Mouse (Mus musculus): Measurements from ENCODE around the gene Amdhd2. TPM values are rescaled to one million over a fixed set of nuclear protein-coding genes. Genes with fewer than 3 reads are reported as not detected.
"Not testable (repeated sequence)": the region's sequence is repeated elsewhere in the genome, so short reads cannot be mapped to it uniquely, and the experiment has no call there.

The Amdhd2 gene
- polyA plus RNA-seq, 1 experiment, result 57.6 TPM

DNA sequence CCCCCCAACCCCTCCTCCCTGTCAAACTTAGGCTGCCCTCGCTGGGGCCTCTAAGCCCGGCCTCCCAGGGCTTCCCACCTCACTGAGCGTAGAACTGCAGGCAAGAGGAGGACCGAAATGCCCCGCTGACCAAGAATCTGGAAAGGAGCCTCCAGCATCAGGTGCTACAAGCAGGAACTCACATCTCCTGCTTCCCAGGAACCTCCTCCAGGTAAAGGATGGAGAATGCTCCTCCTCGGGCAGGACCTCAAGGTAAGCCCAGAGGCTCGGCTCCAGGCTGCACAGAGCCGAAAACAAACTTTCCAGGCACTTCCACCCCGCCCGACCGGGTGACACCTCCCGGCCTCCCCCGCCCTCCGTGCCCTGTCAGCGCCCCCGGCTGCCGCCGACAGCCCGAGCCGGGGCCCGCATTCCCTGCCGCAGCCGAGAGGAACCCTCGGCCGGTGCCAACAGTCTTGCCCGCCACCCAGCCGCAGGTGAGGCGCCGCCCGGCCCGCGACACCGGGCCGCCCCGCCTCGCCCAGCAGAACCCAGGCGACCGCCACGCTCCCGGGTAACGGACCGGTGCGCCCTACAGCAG, 22.6 kb downstream of the Amdhd2 start:
- TF ChIP-seq CTCF (IDR thresholded peaks at IDR 0.05; ENCODE audit: borderline replicate concordance, control insufficient read depth, extremely low read depth, insufficient read depth, low read length, poor library complexity), result no peak

DNA sequence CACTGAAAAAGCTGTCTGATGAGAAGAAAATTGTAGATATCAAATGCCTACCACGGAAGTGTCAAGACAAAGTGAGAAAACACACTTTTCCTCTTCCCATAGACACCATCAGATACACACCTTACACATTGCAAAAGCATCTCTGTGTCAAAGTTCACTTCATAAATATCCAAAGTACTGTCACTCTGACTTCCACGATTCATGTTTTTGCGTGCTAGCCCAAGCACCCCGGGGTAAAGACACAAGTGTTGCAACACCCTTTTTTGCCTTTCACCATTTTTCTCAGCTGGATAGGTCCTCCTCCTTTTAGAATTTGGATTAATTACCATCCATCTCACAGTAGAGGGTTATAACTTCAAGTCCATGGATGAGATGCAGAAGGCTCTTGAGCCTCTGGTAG, 23.6 kb downstream of the Amdhd2 start:
- Histone ChIP-seq H3K27ac (ENCODE audit: control insufficient read depth, insufficient read depth, low read length) (no peak overlapping the region; the same call in 1 of the 2 replicates), H3K4me1 (replicated peaks; ENCODE audit: control insufficient read depth, insufficient read depth, low read length) (peaks cover 30% of the 10 kb centered on the region), H3K4me3 (ENCODE audit: control insufficient read depth, insufficient read depth, low read length) (no peak overlapping the region), H3K36me3 (ENCODE audit: control insufficient read depth, insufficient read depth, low read length) (no peaks in the 10 kb centered on the region), H3K27me3 (ENCODE audit: control insufficient read depth, insufficient read depth, low read length) (no peaks in the 10 kb centered on the region)
- WGBS, result 89% methylated on average over 4 of the region's 4 CpGs
- no peak for DNase-seq
- TF ChIP-seq POLR2A (IDR thresholded peaks at IDR 0.05; ENCODE audit: control insufficient read depth, extremely low read depth, insufficient read depth, low read length, poor library complexity) (no peak), CTCF (IDR thresholded peaks at IDR 0.05; ENCODE audit: borderline replicate concordance, control insufficient read depth, extremely low read depth, insufficient read depth, low read length, poor library complexity) (no peak)

More for the DNA sequence above, 22.6 kb downstream of the Amdhd2 start:
- WGBS, result under 1% methylated on average over 40 of the region's 43 CpGs
- Histone ChIP-seq H3K4me3 (ENCODE audit: control insufficient read depth, insufficient read depth, low read length) (peak overlapping the region; percentile 86), H3K4me1 (replicated peaks; ENCODE audit: control insufficient read depth, insufficient read depth, low read length) (peaks cover 26% of the 10 kb centered on the region), H3K36me3 (ENCODE audit: control insufficient read depth, insufficient read depth, low read length) (no peaks in the 10 kb centered on the region), H3K27ac (ENCODE audit: control insufficient read depth, insufficient read depth, low read length) (peak overlapping the region; percentile 77), H3K27me3 (ENCODE audit: control insufficient read depth, insufficient read depth, low read length) (no peaks in the 10 kb centered on the region)
- peak; percentile 51 for DNase-seq

DNA sequence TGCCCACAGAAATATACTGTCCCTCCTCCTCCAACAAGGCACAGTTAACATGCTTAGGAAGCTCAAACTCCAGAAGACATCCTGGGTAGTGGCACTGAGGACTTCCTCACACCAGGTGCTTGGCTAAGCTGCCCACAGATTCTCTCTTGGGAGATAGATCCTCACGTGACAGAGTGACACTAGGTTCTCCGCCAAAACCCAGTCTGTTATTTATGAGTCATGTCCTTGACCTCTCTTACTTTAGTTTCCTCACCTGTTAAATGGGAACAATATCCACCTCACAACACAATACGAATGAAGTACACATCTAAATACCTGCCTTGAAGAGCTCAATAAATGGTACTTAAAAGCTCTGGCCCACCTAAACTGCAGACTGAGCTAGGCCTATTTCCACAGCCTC, 24.3 kb downstream of the Amdhd2 start:
- no peak overlapping the region for H3K27ac ChIP-seq (ENCODE audit: control insufficient read depth, insufficient read depth, low read length)
- peaks cover 31% of the 10 kb centered on the region for H3K4me1 ChIP-seq (replicated peaks; ENCODE audit: control insufficient read depth, insufficient read depth, low read length)
- no peaks in the 10 kb centered on the region for H3K36me3 ChIP-seq (ENCODE audit: control insufficient read depth, insufficient read depth, low read length)
- no peak for DNase-seq
- 71% methylated on average over 3 of the region's 3 CpGs for WGBS
- H3K27me3 ChIP-seq (ENCODE audit: control insufficient read depth, insufficient read depth, low read length), result no peaks in the 10 kb centered on the region
- TF ChIP-seq CTCF (IDR thresholded peaks at IDR 0.05; ENCODE audit: borderline replicate concordance, control insufficient read depth, extremely low read depth, insufficient read depth, low read length, poor library complexity), result no peak
- no peak for TF ChIP-seq POLR2A (IDR thresholded peaks at IDR 0.05; ENCODE audit: control insufficient read depth, extremely low read depth, insufficient read depth, low read length, poor library complexity)
- H3K4me3 ChIP-seq (ENCODE audit: control insufficient read depth, insufficient read depth, low read length), result no peak overlapping the region

DNA sequence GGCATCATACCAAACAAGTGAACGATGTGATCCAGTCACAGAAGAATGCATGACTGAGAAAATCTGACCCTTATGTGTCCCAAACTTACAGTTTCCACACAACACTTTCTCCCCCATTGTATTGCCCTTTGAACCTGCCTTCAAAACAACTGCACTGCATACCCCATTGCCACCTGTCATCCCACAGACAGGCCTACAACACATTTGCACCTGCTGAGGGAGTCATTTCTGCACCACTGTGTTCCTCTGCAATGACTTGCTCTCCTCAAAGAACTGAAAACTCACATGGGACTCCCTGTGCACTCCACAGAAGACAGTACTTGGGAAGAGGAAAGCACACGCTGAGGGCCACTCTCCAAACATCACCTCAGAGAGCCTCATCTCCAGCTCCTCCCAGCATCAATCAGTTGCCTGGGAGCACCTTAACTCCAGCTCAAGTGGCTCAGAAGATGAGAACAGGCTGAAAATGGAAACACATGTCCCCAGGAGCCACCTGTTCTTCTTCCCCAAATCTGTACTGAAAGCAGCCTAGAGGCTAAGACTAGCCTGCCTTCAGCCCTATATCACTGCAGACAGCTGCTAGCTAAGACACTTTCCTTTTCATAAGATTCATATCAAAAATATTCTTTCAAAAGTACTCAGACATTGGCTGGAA, 26.2 kb downstream of the Amdhd2 start:
- Histone ChIP-seq H3K27ac (ENCODE audit: control insufficient read depth, insufficient read depth, low read length) (peak overlapping the region; percentile 92), H3K4me3 (ENCODE audit: control insufficient read depth, insufficient read depth, low read length) (no peak overlapping the region), H3K36me3 (ENCODE audit: control insufficient read depth, insufficient read depth, low read length) (no peaks in the 10 kb centered on the region), H3K27me3 (ENCODE audit: control insufficient read depth, insufficient read depth, low read length) (no peaks in the 10 kb centered on the region), H3K4me1 (replicated peaks; ENCODE audit: control insufficient read depth, insufficient read depth, low read length) (peaks cover 31% of the 10 kb centered on the region)
- 22% methylated on average over 2 of the region's 2 CpGs for WGBS
- peak; percentile 56 for DNase-seq
- TF ChIP-seq POLR2A (IDR thresholded peaks at IDR 0.05; ENCODE audit: control insufficient read depth, extremely low read depth, insufficient read depth, low read length, poor library complexity) (no peak), CTCF (IDR thresholded peaks at IDR 0.05; ENCODE audit: borderline replicate concordance, control insufficient read depth, extremely low read depth, insufficient read depth, low read length, poor library complexity) (no peak)

DNA sequence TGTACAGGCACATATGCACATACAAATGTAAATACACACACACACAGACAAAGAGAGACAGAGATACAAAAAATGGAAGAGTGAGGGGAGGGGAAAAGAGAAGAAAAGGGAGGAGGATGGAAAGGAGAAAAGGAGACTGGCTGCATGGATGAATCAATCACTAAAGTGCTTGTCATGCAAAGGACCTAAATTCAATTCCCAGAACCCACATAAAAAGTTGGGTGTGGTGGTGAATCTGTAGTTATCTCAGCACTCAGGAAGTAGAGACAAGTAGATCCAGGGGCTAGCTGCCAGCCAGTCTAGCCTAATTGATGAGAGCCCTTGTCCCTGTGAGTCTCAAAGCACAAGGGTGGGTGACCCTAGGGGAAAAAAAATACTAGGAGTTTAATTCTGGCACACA, 29.5 kb downstream of the Amdhd2 start:
- TF ChIP-seq CTCF (IDR thresholded peaks at IDR 0.05; ENCODE audit: borderline replicate concordance, control insufficient read depth, extremely low read depth, insufficient read depth, low read length, poor library complexity) (no peak), POLR2A (IDR thresholded peaks at IDR 0.05; ENCODE audit: control insufficient read depth, extremely low read depth, insufficient read depth, low read length, poor library complexity) (no peak)
- DNase-seq, result no peak
- Histone ChIP-seq H3K36me3 (ENCODE audit: control insufficient read depth, insufficient read depth, low read length) (no peaks in the 10 kb centered on the region), H3K4me1 (replicated peaks; ENCODE audit: control insufficient read depth, insufficient read depth, low read length) (peaks cover 26% of the 10 kb centered on the region), H3K27ac (ENCODE audit: control insufficient read depth, insufficient read depth, low read length) (no peak overlapping the region), H3K27me3 (ENCODE audit: control insufficient read depth, insufficient read depth, low read length) (no peaks in the 10 kb centered on the region), H3K4me3 (ENCODE audit: control insufficient read depth, insufficient read depth, low read length) (no peak overlapping the region)

DNA sequence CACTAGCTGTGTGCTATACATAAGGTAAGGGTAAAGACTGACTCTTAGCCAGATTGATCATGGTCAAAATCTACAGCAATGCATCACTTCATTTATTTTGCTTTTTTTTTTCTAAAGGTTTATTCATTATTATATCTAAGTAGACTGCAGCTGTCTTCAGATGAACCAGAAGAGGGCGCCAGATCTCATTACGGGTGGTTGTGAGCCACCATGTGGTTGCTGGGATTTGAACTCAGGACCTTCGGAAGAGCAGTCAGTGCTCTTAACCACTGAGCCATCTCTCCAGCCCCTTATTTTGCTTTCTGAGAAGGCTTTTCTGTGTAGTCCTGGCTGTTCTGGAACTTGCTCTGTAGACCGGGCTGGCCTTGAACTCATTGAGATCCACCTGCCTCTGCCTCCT, 30.6 kb downstream of the Amdhd2 start:
- H3K4me3 ChIP-seq (ENCODE audit: control insufficient read depth, insufficient read depth, low read length); H3K27ac ChIP-seq (ENCODE audit: control insufficient read depth, insufficient read depth, low read length); H3K27me3 ChIP-seq (ENCODE audit: control insufficient read depth, insufficient read depth, low read length); H3K36me3 ChIP-seq (ENCODE audit: control insufficient read depth, insufficient read depth, low read length): not testable (repeated sequence)
- 91% methylated on average over 4 of the region's 4 CpGs for WGBS
- peaks cover 24% of the 10 kb centered on the region for H3K4me1 ChIP-seq (replicated peaks; ENCODE audit: control insufficient read depth, insufficient read depth, low read length)
- peak; percentile 35 for DNase-seq

DNA sequence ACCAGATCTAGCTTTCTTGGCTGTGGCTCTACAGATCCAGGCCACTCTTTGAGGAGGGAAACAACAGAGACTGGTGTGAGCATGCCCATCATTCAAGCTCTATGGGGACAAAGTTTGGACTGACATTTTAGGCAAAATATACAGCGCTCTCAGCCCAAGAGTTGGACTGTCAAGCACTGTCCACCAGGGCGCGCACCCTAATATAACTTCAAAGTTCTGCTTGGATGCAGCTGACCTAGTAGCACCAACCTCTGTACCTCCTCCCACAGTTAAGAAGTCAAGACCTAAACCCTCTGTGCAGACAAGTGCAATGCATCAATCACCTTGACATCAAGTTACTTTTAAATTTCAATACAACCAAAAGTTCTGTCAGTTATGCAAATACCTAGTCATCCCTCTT, 32.0 kb downstream of the Amdhd2 start:
- no peak for DNase-seq
- no peak overlapping the region for H3K27ac ChIP-seq (ENCODE audit: control insufficient read depth, insufficient read depth, low read length)
- H3K27me3 ChIP-seq (ENCODE audit: control insufficient read depth, insufficient read depth, low read length), result no peaks in the 10 kb centered on the region
- WGBS, result 89% methylated on average over 3 of the region's 3 CpGs
- peaks cover 15% of the 10 kb centered on the region for H3K4me1 ChIP-seq (replicated peaks; ENCODE audit: control insufficient read depth, insufficient read depth, low read length)
- H3K36me3 ChIP-seq (ENCODE audit: control insufficient read depth, insufficient read depth, low read length), result no peaks in the 10 kb centered on the region
- H3K4me3 ChIP-seq (ENCODE audit: control insufficient read depth, insufficient read depth, low read length), result no peak overlapping the region
- TF ChIP-seq POLR2A (IDR thresholded peaks at IDR 0.05; ENCODE audit: control insufficient read depth, extremely low read depth, insufficient read depth, low read length, poor library complexity) (no peak), CTCF (IDR thresholded peaks at IDR 0.05; ENCODE audit: borderline replicate concordance, control insufficient read depth, extremely low read depth, insufficient read depth, low read length, poor library complexity) (no peak)

DNA sequence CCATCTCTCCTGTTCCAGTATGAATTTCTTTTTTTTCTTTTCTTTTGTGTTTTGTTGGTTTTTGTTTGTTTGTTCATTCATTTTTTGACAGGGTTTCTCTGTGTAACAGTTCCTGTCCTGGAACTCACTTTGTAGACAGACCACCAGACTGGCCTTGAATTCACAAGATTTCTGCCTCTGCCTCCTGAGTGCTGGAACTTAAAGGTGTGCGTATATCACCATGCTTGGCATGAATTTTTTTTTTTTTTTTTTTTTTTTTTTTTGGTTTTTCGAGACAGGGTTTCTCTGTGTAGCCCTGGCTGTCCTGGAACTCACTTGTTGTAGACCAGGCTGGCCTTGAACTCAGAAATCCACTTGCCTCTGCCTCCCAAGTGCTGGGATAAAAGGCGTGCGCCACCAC, 34.3 kb downstream of the Amdhd2 start:
- not testable (repeated sequence) for H3K4me3 ChIP-seq (ENCODE audit: control insufficient read depth, insufficient read depth, low read length); DNase-seq; H3K27ac ChIP-seq (ENCODE audit: control insufficient read depth, insufficient read depth, low read length); H3K4me1 ChIP-seq (replicated peaks; ENCODE audit: control insufficient read depth, insufficient read depth, low read length); H3K27me3 ChIP-seq (ENCODE audit: control insufficient read depth, insufficient read depth, low read length); H3K36me3 ChIP-seq (ENCODE audit: control insufficient read depth, insufficient read depth, low read length)
- 88% methylated on average over 4 of the region's 4 CpGs for WGBS
